Mouse (Mus musculus) stomach, postnatal 0 days (tissue): ENCODE results near the gene Ppbp.

Experiments
- CTCF ChIP-seq: IDR thresholded peaks from 2 replicates; pipeline ENCODE4 v1.5.1; 2016; ENCODE audit warnings: antibody characterized with exemption, low read depth, mild to moderate bottlenecking, moderate library complexity
- EP300 ChIP-seq: optimal IDR thresholded peaks from 2 replicates; pipeline ENCODE3; 2016; ENCODE audit warnings: antibody characterized with exemption

DNA sequence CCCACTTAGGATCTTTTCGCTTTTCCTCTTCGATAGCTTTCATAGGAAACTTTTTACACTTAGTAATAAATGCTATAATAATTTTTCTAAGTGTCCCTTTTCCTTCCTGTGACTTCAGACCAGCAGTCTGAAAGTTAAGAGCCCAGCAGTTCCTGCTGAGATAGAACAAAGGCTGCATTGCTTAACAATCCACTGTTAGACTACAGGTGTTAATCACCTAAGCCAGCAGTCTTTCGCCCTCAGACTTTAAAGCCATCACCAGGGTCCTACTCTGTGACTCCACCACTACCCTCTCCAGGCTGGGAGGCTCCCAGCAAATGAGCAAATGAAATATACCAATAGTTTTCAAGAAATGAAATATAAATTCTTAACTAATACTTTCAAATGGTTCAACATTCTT lies 40.1 kb upstream of the Ppbp start:
- TF ChIP-seq CTCF (no peak), EP300 (no peak)
